Mouse (Mus musculus) heart, postnatal 10 days (tissue): ENCODE results near the gene Zfp106. TPM values are rescaled to one million over a fixed set of nuclear protein-coding genes. Genes with fewer than 3 reads are reported as not detected.
"Not testable (repeated sequence)": the region's sequence is repeated elsewhere in the genome, so short reads cannot be mapped to it uniquely, and the experiment has no call there.

Experiments used
- DNase-seq, 2 experiments: peaks; one replicate each; pipeline ENCODE4 v3.0.0; 2021
- intact Hi-C: fragments of 180-260 bp; cut with DNase I; formaldehyde crosslinking; loops from one replicate; pipeline ENCODE4 v1.15.1; 2025
- total RNA-seq, 2 experiments: library from RNA; stranded (reverse); gene quantifications; 2 replicates each; pipeline ENCODE4 v1.2.3; 2021

The Zfp106 gene
- 100 to 1,000 TPM; 191 to 196 TPM for total RNA-seq

DNA sequence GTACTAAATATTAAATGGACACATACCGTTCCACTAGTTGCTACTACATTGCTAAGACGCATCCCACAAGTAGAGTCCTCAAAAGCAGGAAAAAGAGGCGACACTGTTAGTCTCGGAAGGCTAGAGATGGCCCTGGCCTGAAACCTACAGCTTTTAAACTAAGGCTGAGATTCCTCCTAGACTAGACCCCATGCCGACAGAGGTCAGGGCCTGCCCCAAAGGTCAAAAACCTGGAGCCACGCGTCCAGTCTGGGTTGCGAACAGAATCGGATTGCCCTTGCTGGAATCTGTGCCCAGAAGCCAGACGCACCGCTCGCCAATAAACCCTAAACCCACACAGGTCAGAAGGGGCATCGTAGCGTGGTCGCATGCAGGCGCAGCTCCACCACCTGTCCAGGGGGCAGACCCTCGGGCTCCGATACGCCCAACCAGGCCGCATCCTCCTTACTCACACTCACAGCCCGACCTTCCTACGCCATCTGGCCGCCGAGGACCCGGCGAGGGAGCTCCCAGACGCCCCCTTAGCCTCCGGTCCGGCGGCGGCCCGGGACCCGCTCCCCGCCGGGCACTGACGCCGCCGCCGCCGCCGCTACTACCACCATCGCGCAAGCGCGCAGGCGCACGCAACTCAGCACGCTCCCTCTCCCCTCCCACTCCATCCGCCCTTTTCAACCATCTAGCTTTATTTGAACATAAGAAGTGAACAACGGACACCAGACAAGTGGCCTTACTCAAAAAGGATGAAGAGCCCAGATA is at the start of gene Zfp106:
TSS of gene Zfp106 (minus strand) at position 609 of the 756 bp plus-strand sequence.
- intact Hi-C loops, result loop anchor here (2.0 kb wide), 1 partner anchor 23 kb away; no protein-coding TSS in a partner anchor
- peak; percentile 91 to 92 for DNase-seq

DNA sequence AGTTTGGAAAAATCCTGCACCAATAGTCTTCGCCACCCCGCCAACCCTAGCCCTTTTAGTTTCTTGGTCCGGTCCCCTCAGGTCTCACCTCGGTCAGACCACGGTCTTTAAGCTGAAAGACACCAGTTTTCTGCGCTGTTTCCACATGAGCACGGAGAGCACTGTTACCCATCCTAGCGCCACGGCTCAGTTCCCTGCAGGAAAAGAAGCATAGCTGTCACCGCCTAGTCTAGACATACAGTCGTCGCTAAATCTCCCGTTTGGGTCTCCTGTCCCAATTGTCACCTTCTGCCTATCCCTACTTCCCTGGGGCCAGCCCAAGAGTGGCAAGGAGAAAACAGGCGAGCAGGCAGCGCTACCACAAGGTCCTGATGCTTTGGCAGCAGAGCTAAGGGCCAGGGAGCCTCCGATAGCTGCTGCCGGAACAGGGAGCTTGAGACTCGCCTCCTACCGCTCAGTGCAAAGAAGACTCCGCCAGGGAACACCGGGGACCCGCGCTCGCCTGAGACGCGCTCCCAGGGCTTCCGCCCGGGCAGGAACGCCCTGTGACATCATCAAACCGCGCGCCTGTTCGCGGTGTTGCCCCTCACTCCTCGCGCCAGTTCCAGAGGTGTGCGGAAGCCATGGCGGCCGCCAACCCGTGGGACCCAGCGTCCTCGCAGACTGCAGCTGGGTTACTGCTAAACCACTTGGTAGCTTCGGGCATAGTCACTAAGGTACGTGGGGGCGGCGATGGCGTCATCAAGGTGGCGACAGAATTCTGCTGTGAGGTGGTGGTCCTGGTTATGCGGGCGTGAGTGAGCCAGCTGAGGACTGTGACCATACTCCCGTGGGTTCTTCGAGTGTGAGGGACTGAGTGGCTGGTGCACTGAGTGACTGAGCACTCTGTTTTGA is 45.4 kb upstream of the Zfp106 start, which contains the start of the genes Haus2 and Lrrc57:
TSS of gene Haus2 (plus strand) at position 554 of the 894 bp plus-strand sequence.
TSS of gene Lrrc57 (minus strand) at position 691 of the 894 bp plus-strand sequence.
- peak; percentile 94 to 96 for DNase-seq
- intact Hi-C loops, result loop anchor here (2.0 to 5.0 kb wide), 3 partner anchors 20 to 62 kb away; partner anchors contain the start of genes Snap23 and Stard9

DNA sequence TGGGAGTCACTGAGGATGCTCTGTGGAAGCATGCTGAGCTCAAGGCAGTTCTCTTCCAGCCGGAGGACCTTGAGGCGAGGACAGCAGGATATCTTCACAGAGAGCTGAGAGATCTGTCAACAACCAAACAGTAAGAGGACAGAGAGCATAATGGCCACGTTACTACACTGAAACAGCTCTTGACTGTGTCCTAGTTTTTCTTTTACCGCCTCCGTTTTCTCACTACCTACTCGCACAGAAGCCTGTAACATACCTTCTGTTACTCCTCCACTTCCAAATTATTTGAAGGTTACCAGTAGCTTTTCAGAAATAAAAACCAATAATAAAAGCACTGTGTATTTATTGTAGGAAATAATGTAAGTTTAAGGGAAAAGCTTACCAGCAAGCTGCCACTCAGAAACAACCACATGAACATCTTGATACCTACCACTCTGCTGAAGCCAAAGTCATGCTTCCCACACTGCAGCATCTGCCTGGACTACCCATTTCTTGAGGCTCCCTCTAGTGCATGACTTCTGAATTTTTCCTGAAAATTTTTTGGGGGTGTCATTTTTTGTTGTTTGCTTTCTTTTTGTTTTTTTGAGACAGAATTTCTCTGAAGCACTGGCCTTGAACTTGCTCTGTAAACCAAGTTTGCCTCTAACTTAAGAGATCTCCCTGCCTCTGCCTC is 42.5 kb upstream of the Zfp106 start:
- intact Hi-C loops, result loop anchor here (2.0 to 5.0 kb wide), 2 partner anchors 39 to 127 kb away; partner anchors contain the start of gene Snap23
- DNase-seq, result peak; percentile 10 to 46

DNA sequence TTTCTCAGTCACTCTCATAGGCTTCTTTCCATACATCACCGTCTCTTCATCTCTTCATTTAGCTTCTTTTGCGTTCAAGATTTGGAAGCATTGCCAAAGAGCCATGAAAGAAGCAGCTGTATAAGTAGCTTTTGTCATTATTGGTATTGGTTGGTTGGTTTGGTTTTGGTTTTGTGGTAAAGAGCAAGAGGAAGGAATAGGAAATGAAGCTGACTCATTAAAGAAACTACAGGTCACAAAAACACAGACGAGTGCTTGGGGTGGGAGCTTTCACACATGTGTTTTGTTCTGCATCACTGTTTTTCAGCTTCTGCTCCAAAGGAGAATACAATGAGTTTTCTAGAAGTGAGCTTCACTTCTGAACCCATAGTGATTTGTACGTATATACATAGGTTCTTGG is 35.9 kb upstream of the Zfp106 start:
- no peak for DNase-seq
- intact Hi-C loops, result no loop called here

- no peak for DNase-seq
- intact Hi-C loops, result no loop called here
Measured at GRCm38 (mm10) chr2:120597734-120598133, 34.1 kb upstream of the Zfp106 start.

DNA sequence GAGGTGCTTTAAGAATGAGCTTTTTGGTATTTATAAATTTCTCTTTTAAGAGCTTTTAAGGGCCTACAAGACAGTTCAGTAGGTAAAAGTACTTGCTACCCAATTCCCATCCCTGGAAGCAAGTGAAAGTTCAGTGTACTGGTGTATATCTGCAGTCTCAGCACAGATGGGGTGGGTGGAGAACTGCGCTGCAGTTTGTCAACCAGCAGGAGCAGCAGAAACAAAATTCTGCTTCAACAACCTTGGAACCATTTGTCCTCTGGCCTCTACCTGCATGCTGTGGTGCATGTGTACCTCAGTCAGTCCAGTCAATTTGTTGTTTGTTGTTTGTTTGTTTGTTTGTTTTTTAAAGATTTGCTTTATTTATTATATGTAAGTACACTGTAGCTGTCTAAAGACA is 28.6 kb upstream of the Zfp106 start:
- no peak for DNase-seq
- intact Hi-C loops, result no loop called here

DNA sequence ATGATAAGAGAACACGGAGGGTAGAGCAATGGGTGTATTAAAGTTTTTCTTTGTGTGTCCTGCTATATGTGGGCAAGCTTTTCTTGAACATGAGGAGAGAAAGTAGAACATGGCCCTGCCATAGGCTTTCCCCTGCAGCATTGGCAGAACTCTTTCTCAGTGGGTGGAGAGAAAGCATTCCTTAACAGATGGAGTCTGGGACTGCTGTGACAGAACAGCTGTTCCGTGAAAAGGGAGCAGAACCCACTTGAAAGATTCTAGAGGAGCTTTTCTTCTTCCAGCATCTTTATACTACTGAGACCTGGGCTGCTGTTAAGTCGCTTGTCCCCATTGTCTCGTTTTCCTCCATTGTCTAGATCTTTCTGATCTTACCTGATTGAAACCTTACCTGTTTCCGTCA is 26.1 kb upstream of the Zfp106 start:
- no peak for DNase-seq
- intact Hi-C loops, result no loop called here

- intact Hi-C loops, result no loop called here
- peak; percentile 10 to 14 for DNase-seq
Measured at GRCm38 (mm10) chr2:120578286-120578685, 14.6 kb upstream of the Zfp106 start.

DNA sequence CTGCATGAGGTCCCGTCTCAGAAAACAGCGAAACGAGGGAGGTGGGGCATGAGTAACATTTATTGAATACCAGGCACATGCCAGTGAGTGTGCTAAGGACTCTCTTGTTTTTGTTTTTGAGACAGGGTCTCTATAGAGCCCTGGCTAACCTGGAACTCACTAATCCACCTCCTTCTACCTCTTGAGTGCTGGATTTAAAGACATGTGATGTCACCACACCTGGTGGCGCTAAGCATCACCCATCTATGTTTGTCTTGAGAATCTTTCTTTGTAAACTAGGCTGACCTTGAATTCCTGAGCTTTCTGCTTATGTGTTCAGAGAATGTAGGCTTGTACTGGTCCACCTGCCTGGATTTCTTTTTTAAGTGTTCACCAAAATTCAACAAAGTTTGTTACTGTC is 14.2 kb upstream of the Zfp106 start:
- DNase-seq, result no peak
- intact Hi-C loops, result no loop called here

GRCm38 (mm10) chr2:120575978-120576377 is 12.3 kb upstream of the Zfp106 start:
- intact Hi-C loops, result no loop called here

GRCm38 (mm10) chr2:120575121-120575520 is 11.5 kb upstream of the Zfp106 start:
- intact Hi-C loops, result no loop called here

More at GRCm38 (mm10) chr2:120575978-120576377, 12.3 kb upstream of the Zfp106 start:
- DNase-seq, result no peak

GRCm38 (mm10) chr2:120572161-120572560 is 8.5 kb upstream of the Zfp106 start:
- intact Hi-C loops, DNase-seq: not testable (repeated sequence)

More at GRCm38 (mm10) chr2:120575121-120575520, 11.5 kb upstream of the Zfp106 start:
- DNase-seq, result no peak

DNA sequence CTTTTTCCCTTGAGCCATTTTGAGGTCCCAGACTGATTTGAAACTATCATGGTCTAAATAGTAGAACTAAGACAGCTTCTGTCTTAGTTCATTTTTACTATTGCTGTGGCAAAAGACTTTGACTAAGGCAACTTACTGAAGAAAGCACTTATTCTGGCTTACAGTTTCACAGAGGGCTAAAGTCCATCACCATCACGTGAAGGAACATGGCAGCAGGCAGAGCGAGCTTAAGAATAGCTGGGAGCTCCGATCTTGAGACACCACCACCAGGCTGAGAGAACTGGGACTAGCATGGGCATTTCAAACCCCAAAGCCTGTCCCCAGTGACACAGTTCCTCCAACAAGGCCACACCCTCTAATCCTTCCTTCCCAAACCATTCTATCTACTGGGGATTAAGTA is 7.4 kb upstream of the Zfp106 start:
- intact Hi-C loops, result no loop called here
- DNase-seq, result no peak

- intact Hi-C loops, result loop anchor here (5.0 kb wide), 1 partner anchor 39 kb away; the partner anchor contains the start of genes Haus2 and Lrrc57
- DNase-seq, result no peak
Measured at GRCm38 (mm10) chr2:120567798-120568320, 4.2 kb upstream of the Zfp106 start.

DNA sequence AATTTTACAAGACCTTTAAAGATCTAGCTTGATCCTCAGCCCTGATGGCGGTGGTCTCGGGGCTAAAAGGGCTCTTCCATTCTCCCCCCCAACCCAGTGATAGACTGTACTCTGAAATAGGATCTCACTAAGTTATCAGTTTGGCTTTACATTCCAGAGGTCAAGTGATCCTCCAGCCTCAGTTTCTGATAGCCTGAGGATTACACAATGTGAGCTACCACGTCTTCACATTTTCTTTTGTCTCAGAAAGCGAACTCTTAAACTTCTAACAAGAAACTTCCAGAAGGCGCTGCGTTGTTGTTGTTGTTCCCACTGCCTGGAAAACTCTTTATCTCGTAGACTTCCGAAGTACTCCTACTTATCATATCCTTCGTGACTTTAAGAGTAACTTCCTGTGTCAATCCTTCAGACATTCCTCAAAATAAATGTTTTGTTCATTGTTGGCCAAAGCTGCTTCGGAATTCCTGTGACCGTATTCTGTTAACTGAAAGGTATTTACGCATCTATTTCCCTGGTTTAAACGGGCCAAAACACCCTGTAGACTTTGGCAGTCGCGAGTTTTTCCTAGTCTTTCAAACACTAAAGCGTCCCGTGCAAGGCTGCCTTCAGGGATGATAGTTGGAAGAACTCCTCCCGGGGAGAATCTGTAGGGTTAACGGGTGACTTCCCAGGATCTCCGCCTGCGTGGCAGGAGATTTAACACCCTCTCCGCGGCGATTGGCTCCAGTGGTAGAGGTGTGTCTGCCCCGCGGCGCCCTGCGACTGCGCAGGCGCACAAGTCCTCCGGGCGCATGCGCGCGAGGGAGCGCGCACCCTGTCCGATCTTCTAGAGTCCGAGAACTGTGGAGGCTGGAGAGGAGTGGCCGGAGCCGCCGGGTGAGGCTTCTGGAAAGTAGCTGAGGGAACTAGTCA is 3.5 kb upstream of the Zfp106 start, which contains the start of gene Snap23:
TSS of gene Snap23 (plus strand) at position 786 of the 912 bp plus-strand sequence.
- intact Hi-C loops, result loop anchor here (5.0 kb wide), 1 partner anchor 40 kb away; the partner anchor contains the start of genes Haus2 and Lrrc57
- peak; percentile 97 for DNase-seq

GRCm38 (mm10) chr2:120565363-120565762 is 1.7 kb upstream of the Zfp106 start:
- intact Hi-C loops, result loop anchor here (5.0 kb wide), 1 partner anchor 42 kb away; the partner anchor contains the start of genes Haus2 and Lrrc57
- no peak for DNase-seq

GRCm38 (mm10) chr2:120564548-120565188 is 1.0 kb upstream of the Zfp106 start:
- DNase-seq, result not testable (repeated sequence)
- intact Hi-C loops, result loop anchor here (5.0 kb wide), 1 partner anchor 43 kb away; the partner anchor contains the start of genes Haus2 and Lrrc57

DNA sequence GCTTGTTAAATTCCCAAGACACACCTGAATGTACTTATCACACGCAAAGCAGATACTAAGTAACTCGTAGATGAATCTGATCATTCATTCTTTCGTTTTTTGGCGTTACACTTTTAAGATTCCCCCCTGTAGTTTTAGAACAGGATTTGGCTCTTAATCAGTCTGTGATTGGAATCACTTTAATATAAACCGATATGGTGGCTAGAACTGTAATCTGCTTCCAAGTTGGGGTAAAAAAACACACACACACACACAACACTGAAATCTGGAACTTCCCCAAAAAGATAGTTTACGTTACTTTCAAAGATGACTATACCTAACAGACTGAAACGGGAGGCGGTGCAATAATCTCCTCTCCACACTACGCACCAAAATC is 796 bp downstream of the Zfp106 start:
- intact Hi-C loops, result loop anchor here (2.0 kb wide), 1 partner anchor 22 kb away; no protein-coding TSS in a partner anchor
- DNase-seq, result no peak
